Mouse (Mus musculus): ENCODE measurements around the gene Hoxa4.

GRCm38 (mm10) chr6:52235267-52235666 lies 43.7 kb upstream of the Hoxa4 start:
- TF ChIP-seq CTCF (IDR thresholded peaks at IDR 0.05; ENCODE audit: low read depth): no peak
- no peak for TF ChIP-seq EP300 (IDR thresholded peaks at IDR 0.05; ENCODE audit: low read depth)
